Mouse (Mus musculus) liver, embryonic 14.5 days (tissue): ENCODE results near the gene Col6a5.

Experiments used
- CTCF ChIP-seq: IDR thresholded peaks from 2 replicates; pipeline ENCODE4 v1.5.1; 2016; ENCODE audit warnings: antibody characterized with exemption, low read depth, control low read depth
- EP300 ChIP-seq: IDR thresholded peaks from 2 replicates; pipeline ENCODE4 v1.6.1; 2016; ENCODE audit warnings: antibody characterized with exemption, low read depth

- no peak for TF ChIP-seq CTCF
- TF ChIP-seq EP300: no peak
These were observed 72.9 kb downstream of the Col6a5 start for GRCm38 (mm10) chr9:105887521-105887920.
